Mouse (Mus musculus) c-Kit-positive CD71-positive TER-119-positive erythroid progenitor cells, embryonic 14.5 days (primary cell): ENCODE measurements at regions not wholly inside any gene's neighbourhood (a gene's known extent, or its start where the extent isn't known, plus 50 kb on each side); places are given as distances from the start of the nearest gene placed in this dataset.
"Not testable (repeated sequence)": the region's sequence is repeated elsewhere in the genome, so short reads cannot be mapped to it uniquely, and the experiment has no call there.

Experiments
- DNase-seq: peaks from one replicate; pipeline ENCODE4 v3.0.0-alpha.2; 2013; ENCODE audit warnings: low spot score

DNA sequence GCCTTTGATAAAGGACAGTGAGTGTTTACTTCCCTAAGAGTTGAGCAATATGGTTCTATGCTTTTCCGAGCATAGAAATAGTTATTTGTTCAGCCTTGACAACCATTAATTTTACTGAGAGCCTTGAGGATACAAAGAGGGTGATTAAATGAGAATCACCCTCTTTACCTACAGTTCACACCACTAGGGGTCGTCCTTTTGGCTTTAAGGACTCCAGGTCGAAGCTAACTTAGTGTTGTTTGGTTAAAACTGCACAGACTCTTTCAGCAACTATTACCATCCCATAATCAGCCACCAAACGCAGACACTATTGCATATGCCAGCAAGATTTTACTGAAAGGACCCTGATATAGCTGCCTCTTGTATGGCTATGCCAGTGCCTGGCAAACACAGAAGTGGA lies 559.2 kb upstream of the 2610301B20Rik start:
- no peak for DNase-seq

DNA sequence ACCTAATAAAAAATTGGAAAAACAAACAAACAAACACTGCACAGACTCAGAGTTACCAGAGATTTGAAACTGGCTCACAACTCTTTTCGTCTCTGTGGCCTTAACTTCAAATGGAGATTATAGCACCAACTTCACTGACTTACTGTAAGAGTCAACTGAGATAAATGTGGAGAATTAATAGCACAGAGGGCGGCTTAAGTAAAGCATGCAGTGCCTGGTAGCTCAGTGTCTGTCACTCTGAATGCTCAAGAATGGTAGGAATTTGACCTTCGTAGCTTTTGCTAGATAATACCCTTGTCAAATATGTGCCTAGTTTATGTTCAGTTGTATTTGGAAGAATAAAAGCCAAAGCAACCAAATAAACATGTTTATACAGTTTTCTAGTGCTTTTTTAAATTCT lies 558.4 kb upstream of the 2610301B20Rik start:
- no peak for DNase-seq

DNA sequence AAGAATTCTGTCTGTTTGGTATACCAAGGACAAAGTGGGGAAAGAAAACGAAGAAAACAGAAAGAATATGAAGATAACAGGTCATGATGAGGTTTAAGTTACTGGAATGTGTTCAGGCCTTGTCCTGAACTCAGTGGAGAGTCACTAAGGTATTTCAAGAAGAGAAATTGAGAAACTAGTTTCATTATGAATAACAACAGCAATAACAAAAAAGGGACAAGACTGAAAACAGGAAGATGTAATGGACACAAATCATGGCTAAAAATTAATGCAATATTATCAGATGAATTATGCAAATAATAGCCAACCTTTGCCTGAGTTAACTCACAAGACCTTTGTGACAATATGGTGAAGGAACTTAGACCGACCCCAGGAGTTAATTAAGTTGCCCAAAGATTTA lies 530.2 kb upstream of the 2610301B20Rik start:
- DNase-seq = no peak

DNA sequence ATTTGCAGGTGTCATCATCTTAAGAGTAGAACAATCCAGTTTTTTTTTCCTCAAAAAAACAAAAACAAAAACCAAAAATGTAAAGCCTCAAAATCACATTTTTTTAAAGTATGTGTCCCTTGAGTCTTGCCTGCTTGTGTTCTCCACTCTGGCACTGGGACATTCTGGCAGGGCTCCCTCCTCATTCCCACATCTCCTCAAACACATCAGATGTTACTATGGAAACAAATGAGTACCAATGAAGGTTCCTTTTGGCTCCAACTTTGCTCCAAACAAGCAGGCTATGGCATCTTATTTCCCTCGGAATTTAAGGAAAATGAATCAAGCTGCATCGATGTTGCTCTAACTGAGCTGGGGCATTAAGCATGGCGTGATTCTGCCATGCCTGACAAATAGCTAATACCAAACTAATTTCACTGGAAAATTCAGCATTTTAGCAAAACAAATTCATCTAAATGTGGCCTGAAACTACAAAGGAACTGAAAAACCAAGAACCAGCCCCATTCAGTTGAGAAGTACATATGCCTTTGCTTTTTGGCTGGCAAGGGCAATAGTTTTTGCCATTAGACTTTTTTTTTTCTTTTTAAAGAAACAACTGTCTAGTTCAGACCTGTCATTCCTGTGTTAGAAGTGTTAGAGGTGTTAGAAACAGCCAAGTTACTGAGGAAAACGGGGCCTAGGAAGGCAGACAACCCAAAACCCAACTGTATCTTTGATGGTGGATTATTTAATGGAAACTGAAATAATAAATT lies 522.2 kb upstream of the 2610301B20Rik start:
- DNase-seq = no peak

DNA sequence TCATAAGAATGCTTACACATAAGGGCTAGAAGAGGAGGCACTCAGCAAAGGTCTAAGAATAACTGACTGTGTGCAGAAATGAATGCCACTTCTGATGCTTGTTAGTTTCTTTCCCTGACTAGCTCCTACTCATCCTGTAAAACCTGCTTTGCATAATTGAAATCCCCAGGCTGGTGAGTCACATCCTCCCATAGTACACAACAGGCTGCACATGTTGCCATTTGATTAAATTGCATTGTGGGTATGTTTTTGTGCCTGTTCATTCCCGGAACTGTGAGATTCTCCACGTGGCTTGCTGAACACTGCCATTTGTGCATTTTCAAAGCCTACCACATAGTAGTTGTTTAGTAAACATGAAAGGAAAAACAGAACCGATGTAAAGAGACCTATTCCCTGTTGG lies 516.7 kb upstream of the 2610301B20Rik start:
- no peak for DNase-seq

DNA sequence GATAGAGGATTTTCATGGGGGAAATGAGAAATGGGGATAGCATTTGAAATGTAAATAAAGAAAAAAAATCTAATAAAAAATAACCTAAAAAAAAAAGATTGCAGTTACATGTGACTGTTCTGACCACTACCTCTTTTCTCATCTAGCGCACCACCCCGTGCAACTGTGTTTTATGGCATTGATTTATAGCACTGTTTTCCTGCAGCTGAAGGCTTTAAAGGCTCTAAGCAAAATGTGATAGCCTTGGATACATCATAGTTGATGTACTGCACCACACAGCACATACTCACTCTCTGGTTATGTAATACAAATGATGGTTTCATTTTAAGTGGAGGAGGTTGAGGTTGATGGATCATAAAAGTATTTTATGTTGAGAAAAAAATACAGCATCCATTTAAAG lies 484.5 kb upstream of the 2610301B20Rik start:
- DNase-seq = no peak

DNA sequence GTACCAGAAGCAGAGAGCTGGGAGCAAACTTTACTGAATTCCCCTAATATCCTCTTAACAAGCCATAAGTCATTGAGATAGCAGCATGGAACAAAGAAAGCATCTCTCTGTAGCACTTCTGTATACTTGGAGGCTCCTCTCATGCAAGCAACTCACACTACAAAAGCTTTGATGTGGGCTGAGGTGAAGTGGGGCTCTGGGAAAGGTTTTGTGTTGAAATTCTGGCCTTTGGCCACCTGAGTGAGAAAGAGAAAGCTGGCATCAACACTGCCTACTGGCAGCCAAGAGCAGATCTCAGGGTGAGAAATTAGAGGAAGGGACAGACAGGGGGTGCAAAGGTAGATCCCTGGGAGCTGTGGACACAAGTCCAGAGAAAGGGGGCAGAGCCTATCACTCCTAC lies 477.0 kb upstream of the 2610301B20Rik start:
- DNase-seq = no peak

DNA sequence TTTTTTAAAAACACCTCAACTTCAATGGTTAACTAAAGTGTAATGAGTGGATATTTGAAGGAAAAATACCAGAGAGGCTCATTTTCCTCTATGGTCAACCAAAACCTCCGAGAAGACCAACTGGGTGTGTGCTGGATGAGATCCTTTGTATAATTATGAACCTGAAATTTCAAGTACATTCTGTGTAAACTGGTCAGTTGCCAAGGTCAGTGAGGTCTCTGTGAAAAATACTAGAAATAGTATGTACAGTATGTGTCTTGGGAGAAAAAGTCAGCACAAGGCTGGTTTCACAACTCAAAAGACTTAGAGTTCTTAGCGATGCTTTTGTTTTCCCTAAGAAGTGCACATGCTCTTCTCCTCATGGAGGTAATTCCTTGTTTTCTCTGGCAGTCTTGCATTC lies 476.2 kb upstream of the 2610301B20Rik start:
- no peak for DNase-seq

DNA sequence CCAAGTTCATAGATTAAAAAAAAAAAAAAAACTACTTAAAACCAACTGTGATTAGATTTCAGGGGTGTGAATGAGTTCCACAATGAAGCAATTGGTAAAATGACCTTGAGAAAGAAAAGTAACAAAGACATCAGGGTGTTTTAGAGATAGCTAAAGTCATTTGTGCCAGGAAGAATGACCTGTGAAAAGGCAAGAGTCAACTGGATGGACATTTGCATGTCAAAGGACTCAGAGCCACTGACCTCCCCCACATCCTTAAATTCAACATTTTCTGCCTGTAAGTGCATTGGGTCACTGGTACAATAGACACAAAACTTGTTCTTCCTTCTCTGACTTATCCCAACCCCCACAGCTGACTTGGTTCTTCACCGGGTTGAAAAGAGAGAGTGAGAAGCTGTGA lies 474.6 kb upstream of the 2610301B20Rik start:
- DNase-seq = no peak

DNA sequence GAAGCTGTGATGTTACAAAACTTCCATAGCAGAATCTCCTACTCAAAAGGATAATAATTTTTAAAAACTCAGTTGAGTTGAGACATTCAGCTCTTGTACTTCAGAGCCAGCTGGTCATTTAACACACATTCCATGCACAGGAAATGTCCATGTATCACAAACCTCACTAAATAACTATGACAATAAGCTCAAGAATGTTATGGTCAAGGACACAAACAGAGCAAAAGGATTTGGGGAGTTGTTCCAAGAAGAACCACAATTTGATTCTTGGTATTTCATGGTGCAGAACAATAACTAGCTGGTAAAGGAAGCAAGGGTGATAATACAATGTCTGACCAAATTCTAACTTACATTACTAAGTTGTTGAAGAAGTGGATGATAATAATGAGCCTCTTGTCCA lies 471.4 kb upstream of the 2610301B20Rik start:
- no peak for DNase-seq

DNA sequence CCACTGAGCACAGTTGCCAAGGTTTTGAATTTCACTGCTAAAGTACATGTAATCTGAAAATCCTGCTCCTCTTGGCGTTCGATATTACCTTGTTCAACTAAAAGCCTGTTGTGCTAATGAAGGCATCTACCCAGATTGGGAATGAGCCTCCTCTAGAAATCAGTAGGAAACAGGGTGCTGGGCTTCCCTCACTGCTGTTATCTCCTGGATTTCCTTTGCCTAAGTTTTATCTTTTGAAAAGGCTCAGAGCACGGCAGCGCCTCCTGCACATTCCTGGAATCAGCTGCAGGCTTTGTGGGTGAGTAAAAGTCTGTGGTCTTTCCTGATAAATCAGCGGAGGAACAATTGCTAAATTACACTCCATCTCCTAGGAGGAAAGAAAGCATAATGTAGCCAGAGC lies 469.9 kb upstream of the 2610301B20Rik start:
- DNase-seq = no peak

DNA sequence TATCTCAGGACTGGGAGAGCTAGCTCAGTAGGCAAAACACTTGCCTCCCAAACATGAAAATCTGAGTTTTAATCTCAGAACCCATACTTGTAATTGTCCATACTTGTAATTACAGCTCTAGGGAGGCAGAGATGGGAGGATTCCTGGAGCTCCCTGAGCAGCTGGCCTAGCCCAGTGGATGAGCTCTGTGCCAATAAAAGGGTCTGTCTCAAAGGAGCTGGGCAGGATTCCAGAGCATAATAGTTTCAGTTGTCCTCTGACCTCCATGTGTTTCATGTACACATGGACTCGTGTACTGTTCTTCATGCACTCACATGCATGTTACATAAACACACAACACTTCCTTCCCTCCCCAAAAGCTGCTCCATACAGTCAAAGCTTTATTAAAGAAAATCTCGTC lies 469.2 kb upstream of the 2610301B20Rik start:
- no peak for DNase-seq

DNA sequence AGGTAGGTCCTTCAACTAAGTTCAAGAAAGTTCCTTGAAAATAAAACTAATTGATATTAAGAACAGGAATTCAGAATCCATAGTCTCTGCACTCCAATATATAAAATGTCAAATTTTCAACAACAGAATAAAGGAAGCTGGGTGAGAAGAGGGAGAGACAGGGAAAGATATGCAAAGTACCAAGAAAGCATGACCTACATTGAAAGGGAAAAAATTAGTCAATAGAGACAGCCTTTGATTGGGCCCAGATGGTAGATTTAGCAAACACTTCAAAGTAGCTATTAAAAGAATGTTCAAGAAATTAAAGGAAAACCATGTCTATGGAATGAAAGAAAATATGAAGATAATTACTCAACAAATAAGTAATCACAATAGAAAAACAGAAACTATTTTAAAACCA lies 460.0 kb upstream of the 2610301B20Rik start:
- DNase-seq = no peak

DNA sequence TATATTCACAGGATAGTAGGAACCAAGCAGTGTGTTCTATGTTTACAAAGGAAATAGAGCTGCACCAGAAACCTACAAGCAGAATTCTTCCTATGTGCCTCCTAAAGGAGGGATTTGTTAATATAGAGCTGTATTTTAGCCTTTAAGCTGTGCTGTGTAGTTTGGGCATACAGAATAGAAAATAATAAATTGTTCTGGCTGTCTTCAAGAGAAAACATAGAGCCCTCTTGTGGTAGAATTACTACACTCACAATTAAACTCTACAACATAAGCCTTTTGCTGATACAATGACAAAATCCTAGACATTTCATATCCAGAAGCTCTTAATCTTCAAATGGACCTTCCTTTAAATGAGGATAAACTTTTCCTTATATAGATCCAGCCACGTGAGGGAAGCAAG lies 452.9 kb upstream of the 2610301B20Rik start:
- no peak for DNase-seq

DNA sequence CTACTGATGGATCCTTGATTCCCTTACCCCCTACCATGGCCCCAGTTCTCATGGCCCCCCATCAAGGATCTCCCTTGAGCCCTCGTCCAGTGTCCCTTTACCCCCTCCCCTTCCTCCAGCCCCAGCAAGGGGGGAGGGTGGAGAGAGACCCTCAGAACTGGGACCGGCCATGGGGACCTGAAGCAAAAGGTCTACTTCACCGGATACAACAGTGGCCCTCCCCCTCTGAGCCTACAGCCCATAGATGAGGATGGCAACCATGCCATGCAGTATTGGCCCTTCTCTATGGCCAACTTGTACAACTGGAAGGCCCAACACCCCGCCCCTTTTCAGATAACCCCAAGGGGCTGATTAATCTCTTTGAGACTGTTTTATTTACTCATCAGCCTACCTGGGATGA lies 439.9 kb upstream of the 2610301B20Rik start:
- no peak for DNase-seq

DNA sequence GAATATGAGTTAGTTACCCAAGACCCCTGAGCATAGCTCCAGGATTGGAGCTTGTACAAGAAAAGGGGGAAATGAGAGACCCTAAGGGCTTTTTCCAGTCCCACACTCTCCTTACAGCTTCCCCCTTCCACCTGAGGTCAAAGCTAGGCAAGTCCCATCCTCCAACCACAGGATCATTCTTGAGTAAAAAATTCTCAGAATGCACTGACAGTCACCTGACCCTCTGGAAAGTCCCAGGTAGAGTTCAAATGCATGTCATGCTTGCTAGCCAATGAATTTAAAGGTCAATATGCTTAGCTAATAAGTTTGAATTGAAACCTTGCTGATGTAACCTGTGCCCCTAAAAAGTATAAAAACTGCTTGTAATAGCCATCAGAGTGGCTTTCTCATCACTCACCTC lies 434.4 kb upstream of the 2610301B20Rik start:
- not testable (repeated sequence) for DNase-seq

DNA sequence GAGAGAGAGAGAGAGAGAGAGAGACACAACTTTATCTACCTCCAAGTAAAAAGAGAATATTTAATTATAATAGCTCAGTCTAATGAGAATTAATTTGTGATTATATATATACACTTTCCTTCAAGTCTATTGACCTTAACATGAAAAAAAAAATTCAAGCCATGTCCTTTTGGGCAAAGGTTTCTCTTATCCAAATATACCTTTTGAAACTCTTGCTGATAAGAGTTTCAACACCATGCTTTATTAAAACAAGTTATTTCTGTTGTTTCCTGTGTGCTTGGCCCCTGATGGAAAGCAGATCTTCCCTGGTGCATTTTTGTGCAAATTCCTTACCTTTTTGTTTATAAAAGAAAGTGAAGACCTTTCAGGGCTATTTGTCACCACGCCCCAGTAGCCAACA lies 414.7 kb upstream of the 2610301B20Rik start:
- no peak for DNase-seq

DNA sequence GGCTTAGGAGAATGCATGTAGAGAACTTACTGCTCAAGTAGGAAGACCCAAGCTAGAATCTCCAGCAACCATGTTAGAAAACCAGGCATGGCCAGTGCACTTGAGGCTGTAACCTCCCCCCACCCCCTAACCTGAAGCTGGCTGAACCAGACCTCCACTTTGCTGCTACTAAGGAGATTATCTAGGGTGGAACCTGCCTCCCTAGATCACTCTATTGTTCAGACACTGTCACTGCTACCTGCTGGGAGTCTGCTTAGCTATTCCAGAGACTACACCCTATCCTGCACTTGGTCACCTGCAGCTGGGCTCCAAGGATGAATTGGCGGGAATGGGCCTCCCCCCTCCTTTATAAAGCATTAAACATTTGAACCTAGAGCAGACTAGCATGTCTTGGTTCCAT lies 393.4 kb upstream of the 2610301B20Rik start:
- no peak for DNase-seq

DNA sequence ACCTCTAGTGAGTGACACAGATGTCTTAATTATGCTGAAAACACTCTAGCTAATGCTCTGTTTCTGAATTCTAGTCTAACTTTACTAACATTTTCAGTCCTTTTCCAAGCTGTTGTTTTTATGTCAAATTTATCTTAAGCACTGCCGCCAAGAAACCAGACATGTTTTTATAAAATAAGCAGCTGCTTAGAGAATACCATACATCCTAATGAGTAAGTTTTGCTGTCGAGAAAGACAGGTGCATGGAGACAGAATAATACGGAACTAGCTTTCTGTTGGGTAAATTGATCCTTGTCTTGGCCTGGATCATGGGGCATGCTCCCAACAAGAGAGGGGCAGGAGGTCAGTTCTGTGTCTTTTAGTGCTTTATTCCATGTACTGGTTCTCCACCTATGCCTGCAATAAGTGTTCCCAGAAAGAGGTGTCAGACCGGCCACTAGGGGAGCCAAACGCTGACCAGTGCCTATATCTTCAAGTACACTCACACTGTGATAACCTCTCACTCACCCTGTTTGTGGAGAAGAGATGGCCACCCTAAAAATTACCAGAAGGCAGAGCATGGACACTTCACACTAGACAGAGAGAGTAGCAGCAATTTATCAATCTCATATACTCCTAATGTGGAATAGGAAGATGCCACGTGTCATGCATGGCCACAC lies 366.0 kb upstream of the 2610301B20Rik start:
- no peak for DNase-seq

DNA sequence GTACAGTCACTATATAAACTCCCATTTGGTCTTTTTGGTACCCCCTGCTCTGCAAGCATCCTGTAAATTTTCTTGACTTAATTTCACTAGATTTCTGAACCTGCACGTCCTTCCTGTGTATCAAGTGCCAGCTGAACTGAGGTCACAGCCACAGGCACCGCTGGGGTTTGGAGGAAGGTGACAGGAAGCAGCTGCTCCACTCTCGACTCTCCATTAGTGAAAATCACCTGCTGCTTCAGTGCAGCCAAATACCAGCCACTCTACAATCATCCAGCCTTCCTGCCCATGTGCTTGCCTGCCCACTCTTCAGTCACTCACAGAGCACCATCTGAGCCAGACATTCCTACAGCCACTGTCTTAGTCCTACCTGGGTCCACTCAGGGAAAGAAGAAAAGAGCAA lies 364.3 kb upstream of the 2610301B20Rik start:
- DNase-seq = no peak

DNA sequence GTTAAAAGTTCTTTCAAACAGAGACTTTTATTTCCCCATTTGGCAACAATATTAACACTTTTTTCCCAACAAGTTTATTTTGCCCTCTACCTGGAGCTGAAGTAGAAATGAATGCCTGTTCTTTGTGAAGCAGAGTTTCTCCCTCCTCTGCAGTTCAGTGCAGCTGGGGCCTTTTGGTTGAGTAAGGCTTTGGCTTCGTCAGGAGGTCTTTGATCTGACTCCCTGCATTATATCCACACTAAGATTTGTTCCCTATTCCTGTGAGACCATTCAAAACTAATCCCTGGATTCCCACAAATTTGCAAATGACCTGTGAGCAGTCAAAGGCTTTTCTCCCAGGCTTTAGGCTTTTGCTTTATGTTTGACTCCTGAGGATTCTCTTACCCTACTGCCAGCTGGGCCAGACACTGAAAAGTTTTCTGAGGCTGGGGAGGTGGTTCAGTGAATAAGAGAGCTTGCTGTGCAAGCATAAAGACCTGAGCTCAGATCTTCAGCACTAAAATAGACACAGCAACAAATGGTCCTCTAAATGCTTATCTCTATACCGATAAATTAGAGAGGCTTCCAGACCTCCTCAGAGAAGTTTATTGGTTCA lies 323.5 kb upstream of the 2610301B20Rik start:
- no peak for DNase-seq

DNA sequence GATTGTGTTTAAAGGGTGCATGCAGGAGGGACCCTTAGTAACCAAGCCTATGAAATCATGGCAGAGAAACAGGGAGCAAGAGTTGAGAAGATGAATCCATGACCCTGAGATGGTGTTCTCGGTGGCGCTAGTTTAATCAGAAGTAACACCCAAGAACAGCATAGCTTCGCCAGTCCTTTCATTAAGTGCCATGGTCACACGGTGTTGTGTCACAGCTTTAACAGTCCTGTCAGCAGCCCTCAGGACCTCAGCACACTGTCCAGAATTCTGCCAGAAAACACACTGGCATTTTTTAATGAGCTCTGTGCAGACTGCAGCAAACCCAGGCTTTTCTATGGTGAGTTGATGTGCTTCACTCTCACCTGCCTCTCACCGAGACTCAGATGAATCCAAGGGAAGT lies 320.6 kb upstream of the 2610301B20Rik start:
- no peak for DNase-seq

DNA sequence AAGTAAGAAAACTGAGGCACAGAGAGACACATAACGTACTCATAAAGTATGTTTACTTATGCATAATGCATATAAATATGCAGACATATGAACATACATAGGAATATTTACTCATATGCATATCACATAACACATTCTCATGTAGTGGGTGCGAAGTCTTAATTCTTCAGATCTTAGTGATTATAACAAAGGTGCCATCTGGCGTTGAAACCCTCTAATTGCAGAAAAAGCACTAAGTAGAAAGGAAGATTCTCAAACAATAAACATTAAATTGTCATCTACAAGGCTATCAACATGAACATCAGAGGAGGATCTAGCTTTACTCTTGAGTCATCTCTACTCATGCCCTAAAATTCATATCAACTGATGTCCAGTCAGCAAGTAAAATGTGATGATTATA lies 314.2 kb upstream of the 2610301B20Rik start:
- DNase-seq = no peak

DNA sequence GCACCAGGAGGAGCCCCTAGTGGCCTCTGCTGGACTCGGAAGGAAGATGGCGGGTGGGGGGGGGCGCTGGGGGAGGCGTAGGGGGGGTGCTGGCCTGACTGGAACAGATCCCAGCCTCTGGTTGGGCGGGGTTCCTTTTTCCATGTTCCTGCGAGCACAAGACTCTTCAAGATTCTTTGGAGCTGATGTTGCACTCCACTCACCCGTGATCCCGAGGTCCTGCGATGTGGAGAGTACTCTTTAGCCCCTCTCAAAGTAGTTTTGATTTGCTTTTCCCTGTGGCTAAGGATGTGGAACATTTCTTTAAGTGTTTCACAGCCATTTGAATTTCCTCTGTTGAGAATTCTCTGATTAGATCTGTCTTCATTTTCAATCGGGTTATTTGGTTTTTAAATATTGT lies 269.8 kb upstream of the 2610301B20Rik start:
- DNase-seq = no peak
